Comparison of ENCODE assay signal across 9 mouse cellular contexts in genomic region chr3:27237226-27237625, GRCm38 (mm10). TPM values are rescaled to one million over a fixed set of nuclear protein-coding genes. Genes with fewer than 3 reads are reported as not detected.
DNase-seq lines count a peak whose midpoint lies in the region; ATAC-seq and TF ChIP-seq lines count a peak whose summit lies in the region.
"Had no signal": no experiment of that assay in that cellular context is flagged by ENCODE, and none has a peak within 500 bp of the region (broad histone marks: within the 10 kb centered on the region; RNA-seq: fewer than 3 reads in every experiment).

No protein-coding gene starts in this region.

- H3K4me2 ChIP-seq in CH12.LX (ENCODE audit: insufficient read depth, low read depth, poor library complexity, severe bottlenecking): no peak overlapping the region
- H3K4me2 ChIP-seq in forebrain, embryonic 13.5 days: no peak overlapping the region
- H3K4me2 ChIP-seq in kidney, postnatal 0 days (ENCODE audit: low read length): no peak overlapping the region
- H3K4me2 ChIP-seq: neural tube, embryonic 13.5 days had no signal

- H3K27ac ChIP-seq in CH12.LX (ENCODE audit: insufficient read depth, low read depth): no peak overlapping the region
- H3K27ac ChIP-seq in bone marrow macrophage, adult 2 months (ENCODE audit: insufficient read depth, low read depth, low read length): peak overlapping the region; percentile 58
- no peak overlapping the region for H3K27ac ChIP-seq in forebrain, embryonic 13.5 days
- H3K27ac ChIP-seq in kidney, postnatal 0 days: no peak overlapping the region
- H3K27ac ChIP-seq: neural tube, embryonic 13.5 days had no signal

- peak; percentile 62 to 86 for TF ChIP-seq CTCF in CH12.LX (conservative IDR thresholded peaks at IDR 0.05 in 1 of 2, IDR thresholded peaks at IDR 0.05 in 1 of 2; ENCODE audit: low read depth in 2 of 2, low read length in 2 of 2)
- TF ChIP-seq CTCF in bone marrow macrophage, adult 2 months (IDR thresholded peaks at IDR 0.05; ENCODE audit: low read depth, low read length): no peak
- peak; percentile 85 for TF ChIP-seq CTCF in kidney, postnatal 0 days (IDR thresholded peaks at IDR 0.05; ENCODE audit: low read depth)

- no peaks in the 10 kb centered on the region for H3K9me3 ChIP-seq in CH12.LX (replicated peaks; ENCODE audit: low read length)
- no peaks in the 10 kb centered on the region for H3K9me3 ChIP-seq in forebrain, embryonic 13.5 days (replicated peaks)
- no peaks in the 10 kb centered on the region for H3K9me3 ChIP-seq in kidney, postnatal 0 days (replicated peaks; ENCODE audit: low read length)
- H3K9me3 ChIP-seq: neural tube, embryonic 13.5 days had no signal

- H3K79me2 ChIP-seq in CH12.LX (replicated peaks; ENCODE audit: control insufficient read depth, extremely low read depth, insufficient read depth, poor library complexity, severe bottlenecking): no peaks in the 10 kb centered on the region

- peaks cover 13 to 54% of the 10 kb centered on the region in 2 experiments for H3K36me3 ChIP-seq in CH12.LX (replicated peaks in 1 of 2; ENCODE audit: control insufficient read depth in 1 of 2, insufficient read depth in 1 of 2, low read length in 1 of 2)
- H3K36me3 ChIP-seq in forebrain, embryonic 13.5 days (ENCODE audit: poor library complexity, severe bottlenecking): no peaks in the 10 kb centered on the region
- H3K36me3 ChIP-seq in kidney, postnatal 0 days (ENCODE audit: insufficient read depth, low read length): peaks cover 12% of the 10 kb centered on the region; the same call in 1 of the 2 replicates

- TF ChIP-seq POLR2A in CH12.LX (IDR thresholded peaks at IDR 0.05; ENCODE audit: low read depth, low read length): no peak
- no peak for TF ChIP-seq POLR2A in bone marrow macrophage, adult 2 months (IDR thresholded peaks at IDR 0.05; ENCODE audit: borderline replicate concordance, low read depth, low read length)

- H3K4me1 ChIP-seq in CH12.LX (ENCODE audit: control insufficient read depth in 1 of 2, insufficient read depth in 2 of 2): no peaks in the 10 kb centered on the region
- peaks cover 33% of the 10 kb centered on the region for H3K4me1 ChIP-seq in bone marrow macrophage, adult 2 months (ENCODE audit: control insufficient read depth, insufficient read depth, low read length)
- no peaks in the 10 kb centered on the region for H3K4me1 ChIP-seq in forebrain, embryonic 13.5 days
- no peaks in the 10 kb centered on the region for H3K4me1 ChIP-seq in kidney, postnatal 0 days (replicated peaks; ENCODE audit: insufficient read depth, low read length)
- H3K4me1 ChIP-seq: neural tube, embryonic 13.5 days had no signal

- intact Hi-C loops in left cerebral cortex, postnatal 36 days (cut with DNase I): loop anchor here (1.0 kb wide), 1 partner anchor 54 kb away; no protein-coding TSS in a partner anchor

- TF ChIP-seq EP300 in CH12.LX (IDR thresholded peaks at IDR 0.05; ENCODE audit: low read length): no peak

- ATAC-seq in forebrain, embryonic 13.5 days: peak; percentile 83
- ATAC-seq in kidney, postnatal 0 days (replicated peaks; ENCODE audit: low FRiP score, low read depth): 0 out of 2 replicates have a peak, but pooled peaks have one; percentile 42
- peak; percentile 73 for ATAC-seq in megakaryocyte-erythroid progenitor cell, adult 5-6 weeks (replicated peaks; ENCODE audit: low FRiP score, low TSS enrichment, poor library complexity, severe bottlenecking)

- in situ Hi-C loops in CH12.LX (cut with MboI; ENCODE audit: low pct_ligation_motif_present, low pct_unique_long_range_greater_than_20kb, low sequenced_read_pairs): no loop called here

- DNase-seq in left cerebral cortex, adult 18-20 months (ENCODE audit: low spot score in 2 of 2): peak; percentile 25 to 60
- DNase-seq in left cerebral cortex, postnatal 36 days (ENCODE audit: low spot score in 2 of 2): no peak
- peak; percentile 69 for DNase-seq in CH12.LX (ENCODE audit: extremely low read depth)
- DNase-seq in kidney, postnatal 0 days (ENCODE audit: low spot score): peak; percentile 90
- no peak for DNase-seq in right cerebral cortex, postnatal 36 days (ENCODE audit: low spot score in 2 of 2)

- no peaks in the 10 kb centered on the region for H3K27me3 ChIP-seq in CH12.LX (replicated peaks)
- H3K27me3 ChIP-seq in forebrain, embryonic 13.5 days: no peaks in the 10 kb centered on the region
- H3K27me3 ChIP-seq in kidney, postnatal 0 days (ENCODE audit: insufficient read depth, low read length): no peaks in the 10 kb centered on the region
- H3K27me3 ChIP-seq: neural tube, embryonic 13.5 days had no signal

- no peak overlapping the region for H3K9ac ChIP-seq in CH12.LX (ENCODE audit: insufficient read depth, low read depth)
- no peak overlapping the region for H3K9ac ChIP-seq in forebrain, embryonic 13.5 days
- H3K9ac ChIP-seq in kidney, postnatal 0 days (ENCODE audit: low read depth, low read length): no peak overlapping the region
- H3K9ac ChIP-seq: neural tube, embryonic 13.5 days had no signal

- TF ChIP-seq RAD21 in CH12.LX (IDR thresholded peaks at IDR 0.05; ENCODE audit: low read depth, low read length): peak; percentile 86

- no peak overlapping the region for H3K4me3 ChIP-seq in CH12.LX (replicated peaks in 1 of 3; ENCODE audit: low read depth in 2 of 3, low read length in 2 of 3, poor library complexity in 1 of 3)
- no peak overlapping the region for H3K4me3 ChIP-seq in bone marrow macrophage, adult 2 months (ENCODE audit: insufficient read depth, low read length)
- no peak overlapping the region for H3K4me3 ChIP-seq in forebrain, embryonic 13.5 days
- H3K4me3 ChIP-seq in kidney, postnatal 0 days (replicated peaks; ENCODE audit: low read depth, low read length): no peak overlapping the region
- H3K4me3 ChIP-seq: neural tube, embryonic 13.5 days had no signal

- dilution Hi-C loops in CH12.LX (cut with MboI; ENCODE audit: extremely low pct_ligation_motif_present, extremely low pct_unique_long_range_greater_than_20kb, low sequenced_read_pairs): no loop called here

- WGBS in forebrain, embryonic 13.5 days: 25% methylated on average over 2 of the region's 2 CpGs
- WGBS in kidney, postnatal 0 days: 5% methylated on average over 2 of the region's 2 CpGs

TF ChIP-seq in CH12.LX, 34 proteins besides CTCF, POLR2A, EP300 and RAD21:
- TF ChIP-seq ZC3H11A (IDR thresholded peaks at IDR 0.05; ENCODE audit: low read depth, low read length) (0 out of 2 replicates have a peak, but pooled peaks have one; percentile 15), UBTF (IDR thresholded peaks at IDR 0.05; ENCODE audit: low read depth, low read length) (no peak), SMC3 (IDR thresholded peaks at IDR 0.05; ENCODE audit: low read depth, low read length) (peak; percentile 73), RCOR1 (conservative IDR thresholded peaks at IDR 0.05; ENCODE audit: low read depth, low read length) (no peak), ZNF384 (IDR thresholded peaks at IDR 0.05; ENCODE audit: low read depth, low read length) (peak; percentile 53)
TF ChIP-seq in CH12.LX: peak in this region for 3.

RNA-seq across cellular contexts. Expression of gene Nceh1, which starts 54.5 kb away (rescaled TPM):
- 100 to 1,000 TPM; 114 to 130 TPM for total RNA-seq in left cerebral cortex, adult 18-20 months (2021)
- total RNA-seq in left cerebral cortex, postnatal 36 days (2021): 100 to 1,000 TPM; 111 to 126 TPM
- 8.5 and 9.1 TPM in 2 replicates for total RNA-seq in CH12.LX (2012; rRNA removed)
- 11.8 and 12.3 TPM in 2 replicates for total RNA-seq in CH12.LX (2014; rRNA removed)
- 8.1 and 9.2 TPM in 2 replicates for polyA plus RNA-seq in CH12.LX (2012; ENCODE audit: insufficient read length, low read depth)
- 126 and 137 TPM in 2 replicates for polyA plus RNA-seq in bone marrow macrophage, adult 2 months (2012; ENCODE audit: insufficient read depth, insufficient read length, missing spikeins)
- polyA plus RNA-seq in forebrain, embryonic 13.5 days (2015; fragmentation: Nextera tagmentation; extraction: Ambion mirVana): 4.5 TPM in 2 replicates
- polyA plus RNA-seq in kidney, postnatal 0 days (2015; fragmentation: Nextera tagmentation; extraction: Ambion mirVana): 47.7 and 51.2 TPM in 2 replicates
- total RNA-seq in megakaryocyte-erythroid progenitor cell, adult 5-6 weeks (2014; fragmentation: Nextera tagmentation): 4.3 and 8.4 TPM in 2 replicates
- total RNA-seq in megakaryocyte-erythroid progenitor cell, adult 5-6 weeks (2017): 6.4 and 16.3 TPM in 2 replicates

Comparison
In these comparisons a context has a peak if more than half of its experiments do, and no peak if none do; other contexts are left out.
1. DNase-seq: peak in left cerebral cortex, adult 18-20 months (2 of 2), CH12.LX (single experiment) and kidney, postnatal 0 days (single experiment); none in left cerebral cortex, postnatal 36 days (0 of 2) and right cerebral cortex, postnatal 36 days (0 of 2).
2. RNA of gene Nceh1, which starts 54.5 kb away (total RNA-seq): 114 to 130 TPM in left cerebral cortex, adult 18-20 months and 111 to 126 TPM in left cerebral cortex, postnatal 36 days; 8.5 to 12.3 TPM in CH12.LX and 4.3 to 16.3 TPM in megakaryocyte-erythroid progenitor cell, adult 5-6 weeks; every median in the first group is over 4 times any median in the second.
3. Peak in every context shown above with its lines, with median percentiles within 50 percentile points of each other: ATAC-seq.